Mouse (Mus musculus): ENCODE measurements around the gene Btbd2. TPM values are rescaled to one million over a fixed set of nuclear protein-coding genes. Genes with fewer than 3 reads are reported as not detected.

Gene Btbd2
- total and polyA plus RNA-seq, 3 experiments, result 43.1 to 81.8 TPM; not detected in 1

DNA sequence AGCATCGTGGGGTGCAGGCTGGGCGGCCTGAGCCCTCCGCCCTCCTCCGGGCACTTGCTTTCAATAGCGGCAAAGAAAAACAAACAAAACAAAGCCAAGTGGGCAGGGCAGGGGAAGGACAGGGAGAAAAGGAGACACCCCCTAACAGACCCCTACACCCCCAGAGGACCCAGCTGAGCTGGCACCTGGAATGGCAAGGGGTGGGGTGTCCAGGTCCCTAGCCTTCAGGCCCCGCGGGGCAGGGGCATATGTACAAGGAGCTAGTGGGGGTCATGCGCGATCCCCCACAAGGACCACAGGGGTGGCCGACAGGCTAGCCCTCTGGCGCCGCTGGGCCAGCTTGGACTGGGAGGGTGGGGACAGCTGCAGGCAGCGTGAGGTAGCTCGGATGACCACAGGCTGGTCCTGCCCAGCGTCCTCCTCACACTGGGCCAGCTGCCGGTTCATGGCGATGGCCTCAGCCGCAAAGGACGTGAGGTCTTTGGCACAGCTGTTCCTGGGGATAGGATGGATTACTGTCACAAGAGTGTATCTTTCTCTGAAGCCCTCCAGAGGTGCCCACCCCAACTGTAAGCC lies 10.1 kb upstream of the Btbd2 start:
- DNase-seq (ENCODE audit: low read depth, low spot score), result no peak
- no peak for TF ChIP-seq NELFE (IDR thresholded peaks at IDR 0.05; ENCODE audit: low read depth, low read length)
- TF ChIP-seq BHLHE40 (IDR thresholded peaks at IDR 0.05; ENCODE audit: borderline replicate concordance, low read depth, low read length), result no peak
- no peak for TF ChIP-seq SIN3A (IDR thresholded peaks at IDR 0.05; ENCODE audit: low read length)
- Histone ChIP-seq H3K9ac (ENCODE audit: control insufficient read depth, low read depth, low read length, poor library complexity, severe bottlenecking) (no peak overlapping the region), H3K4me3 (ENCODE audit: control insufficient read depth in 1 of 2, insufficient read depth in 1 of 2, low read depth in 2 of 2, low read length in 2 of 2) (no peak overlapping the region), H3K79me2 (ENCODE audit: control insufficient read depth, insufficient read depth, low read length, poor library complexity) (peaks cover under 1% of the 10 kb centered on the region), H3K27ac (ENCODE audit: control insufficient read depth, low read depth, low read length) (no peak overlapping the region), H3K36me3 (ENCODE audit: control insufficient read depth in 1 of 2, insufficient read depth in 2 of 2, low read length in 2 of 2) (peaks cover 2 to 14% of the 10 kb centered on the region in 2 experiments), H3K27me3 (ENCODE audit: control insufficient read depth in 1 of 2, insufficient read depth in 2 of 2, low read length in 2 of 2) (no peaks in the 10 kb centered on the region), H3K9me3 (replicated peaks; ENCODE audit: insufficient read depth, low read length) (no peaks in the 10 kb centered on the region), H3K4me1 (ENCODE audit: control insufficient read depth in 1 of 2, insufficient read depth in 2 of 2, low read length in 2 of 2) (peaks cover 5 to 24% of the 10 kb centered on the region in 2 experiments)

DNA sequence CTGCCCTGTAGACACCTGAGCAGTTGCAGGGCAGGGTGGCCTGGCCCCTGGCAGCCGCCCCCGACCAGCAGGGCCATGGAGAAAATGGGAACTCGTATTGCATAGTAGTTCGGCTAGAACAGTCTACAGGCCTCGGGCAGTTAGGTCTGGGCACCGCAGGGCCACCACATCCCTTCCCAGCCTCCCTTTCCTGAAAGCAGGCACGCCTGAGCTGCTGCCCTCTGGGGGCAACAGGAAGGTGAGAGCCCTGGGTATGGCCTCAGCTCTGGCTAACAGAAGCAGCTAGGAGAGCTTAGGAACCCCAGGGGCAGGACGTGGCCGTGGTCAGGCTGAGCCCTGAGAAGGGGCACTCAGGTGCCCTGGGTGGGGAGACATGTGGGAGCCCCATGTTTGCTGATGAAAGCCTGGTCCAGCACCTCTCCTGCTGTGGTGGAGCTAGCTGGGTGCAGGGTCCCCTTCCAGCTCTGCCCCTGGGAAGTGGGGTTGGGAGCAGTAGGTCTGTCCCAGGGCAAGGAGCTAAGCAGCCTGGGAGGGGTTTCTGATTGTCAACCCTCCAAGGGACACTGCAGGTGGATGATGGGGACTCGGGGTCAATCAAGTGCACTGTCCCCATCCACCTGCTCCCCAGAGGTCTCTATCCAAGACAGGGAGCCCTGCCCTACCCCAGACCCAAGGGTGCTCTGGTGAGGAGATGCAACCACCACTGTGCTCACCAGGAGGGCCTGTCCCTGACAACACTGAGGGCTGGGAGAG lies 9.3 kb upstream of the Btbd2 start:
- peaks cover 5 to 24% of the 10 kb centered on the region in 2 experiments for H3K4me1 ChIP-seq (ENCODE audit: control insufficient read depth in 1 of 2, insufficient read depth in 2 of 2, low read length in 2 of 2)

DNA sequence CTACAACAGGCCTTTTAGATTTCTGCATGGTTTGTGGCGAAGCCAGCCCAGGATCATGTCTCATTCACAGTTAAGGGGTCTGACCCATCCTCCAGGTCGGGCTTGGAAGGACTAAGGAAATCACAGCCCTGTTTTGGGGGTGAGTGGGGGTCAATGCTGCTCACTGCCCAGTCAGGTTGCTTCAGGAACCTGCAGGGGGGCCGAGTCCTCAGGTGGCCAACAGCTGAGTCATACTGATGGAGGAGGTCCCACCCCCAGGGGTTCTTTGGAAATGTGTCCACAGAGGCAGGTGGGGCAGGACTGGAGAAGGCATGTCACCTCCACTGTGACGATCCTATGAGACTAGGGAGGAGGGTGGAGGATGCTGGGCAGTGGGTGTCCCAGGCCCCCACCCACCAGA lies 8.6 kb upstream of the Btbd2 start:
- Histone ChIP-seq H3K27me3 (ENCODE audit: control insufficient read depth in 1 of 2, insufficient read depth in 2 of 2, low read length in 2 of 2) (no peaks in the 10 kb centered on the region), H3K9me3 (replicated peaks; ENCODE audit: insufficient read depth, low read length) (no peaks in the 10 kb centered on the region), H3K79me2 (ENCODE audit: control insufficient read depth, insufficient read depth, low read length, poor library complexity) (no peaks in the 10 kb centered on the region; the same call in 1 of the 2 replicates), H3K27ac (ENCODE audit: control insufficient read depth, low read depth, low read length) (no peak overlapping the region), H3K9ac (ENCODE audit: control insufficient read depth, low read depth, low read length, poor library complexity, severe bottlenecking) (no peak overlapping the region), H3K4me3 (ENCODE audit: control insufficient read depth in 1 of 2, insufficient read depth in 1 of 2, low read depth in 2 of 2, low read length in 2 of 2) (no peak overlapping the region), H3K36me3 (ENCODE audit: control insufficient read depth in 1 of 2, insufficient read depth in 2 of 2, low read length in 2 of 2) (peaks cover 2 to 14% of the 10 kb centered on the region in 2 experiments), H3K4me1 (ENCODE audit: control insufficient read depth in 1 of 2, insufficient read depth in 2 of 2, low read length in 2 of 2) (peaks cover 5 to 24% of the 10 kb centered on the region in 2 experiments)
- DNase-seq (ENCODE audit: low read depth, low spot score), result no peak
- TF ChIP-seq GABPA (IDR thresholded peaks at IDR 0.05; ENCODE audit: low read depth, low read length) (no peak), POLR2A (IDR thresholded peaks at IDR 0.05; ENCODE audit: control insufficient read depth in 1 of 2, insufficient read depth in 1 of 2, low read depth in 1 of 2, low read length in 2 of 2, poor library complexity in 1 of 2) (peak in 1 of 2 experiments; percentile 19; a peak in 1 of 4 replicates), TCF12 (IDR thresholded peaks at IDR 0.05; ENCODE audit: low read depth, low read length) (no peak)

More for the DNA sequence above, 9.3 kb upstream of the Btbd2 start:
- Histone ChIP-seq H3K27ac (ENCODE audit: control insufficient read depth, low read depth, low read length) (no peak overlapping the region), H3K9me3 (replicated peaks; ENCODE audit: insufficient read depth, low read length) (no peaks in the 10 kb centered on the region), H3K27me3 (ENCODE audit: control insufficient read depth in 1 of 2, insufficient read depth in 2 of 2, low read length in 2 of 2) (no peaks in the 10 kb centered on the region), H3K9ac (ENCODE audit: control insufficient read depth, low read depth, low read length, poor library complexity, severe bottlenecking) (no peak overlapping the region), H3K36me3 (ENCODE audit: control insufficient read depth in 1 of 2, insufficient read depth in 2 of 2, low read length in 2 of 2) (peaks cover 2 to 14% of the 10 kb centered on the region in 2 experiments), H3K4me3 (ENCODE audit: control insufficient read depth in 1 of 2, insufficient read depth in 1 of 2, low read depth in 2 of 2, low read length in 2 of 2) (no peak overlapping the region), H3K79me2 (ENCODE audit: control insufficient read depth, insufficient read depth, low read length, poor library complexity) (no peaks in the 10 kb centered on the region; the same call in 1 of the 2 replicates)
- no peak for DNase-seq (ENCODE audit: low read depth, low spot score)
- TF ChIP-seq MXI1 (IDR thresholded peaks at IDR 0.05; ENCODE audit: low read depth, low read length) (no peak), JUND (IDR thresholded peaks at IDR 0.05; ENCODE audit: low read depth, low read length) (no peak), TCF12 (IDR thresholded peaks at IDR 0.05; ENCODE audit: low read depth, low read length) (no peak), MAX (IDR thresholded peaks at IDR 0.05; ENCODE audit: low read length) (no peak)
